Mouse (Mus musculus) heart, postnatal 36 days (tissue): ENCODE data around the gene Pde4dip. TPM values are rescaled to one million over a fixed set of nuclear protein-coding genes. Genes with fewer than 3 reads are reported as not detected.
A peak's percentile ranks its signal among the peaks of the same experiment; 100 is the strongest.

Experiments
- DNase-seq, 2 experiments: peaks; one replicate each; pipeline ENCODE4 v3.0.0; 2021 to 2022
- intact Hi-C: fragments of 180-260 bp; cut with DNase I; formaldehyde crosslinking; loops from one replicate; pipeline ENCODE4 v1.15.1; 2025
- total RNA-seq, 2 experiments: library from RNA; stranded (reverse); gene quantifications; 2 replicates each; pipeline ENCODE4 v1.2.3; 2021

The Pde4dip gene
- total RNA-seq, 2 experiments from 2014 or later: 1,777 to 1,954 TPM

DNA sequence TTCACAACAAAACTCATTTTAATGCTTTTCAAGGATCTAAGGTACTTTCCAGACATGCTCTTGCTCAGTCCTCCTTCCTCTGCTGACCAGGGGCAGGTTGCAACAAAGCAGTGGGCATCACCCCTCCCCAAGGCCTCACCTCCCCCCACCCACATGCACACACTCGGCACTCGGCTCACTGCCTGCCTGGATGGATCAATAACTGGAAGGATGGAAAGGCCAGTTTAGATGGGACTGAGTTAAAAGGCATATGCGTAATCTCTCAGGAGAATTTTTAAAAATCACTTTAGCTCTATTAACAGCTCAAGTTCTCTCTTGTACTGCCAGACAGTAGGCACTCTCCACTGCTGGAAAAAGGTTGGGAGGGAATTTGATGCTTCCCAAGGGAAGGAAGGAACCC lies 40.9 kb downstream of the Pde4dip start:
- DNase-seq: no peak
- intact Hi-C loops: no loop called here

DNA sequence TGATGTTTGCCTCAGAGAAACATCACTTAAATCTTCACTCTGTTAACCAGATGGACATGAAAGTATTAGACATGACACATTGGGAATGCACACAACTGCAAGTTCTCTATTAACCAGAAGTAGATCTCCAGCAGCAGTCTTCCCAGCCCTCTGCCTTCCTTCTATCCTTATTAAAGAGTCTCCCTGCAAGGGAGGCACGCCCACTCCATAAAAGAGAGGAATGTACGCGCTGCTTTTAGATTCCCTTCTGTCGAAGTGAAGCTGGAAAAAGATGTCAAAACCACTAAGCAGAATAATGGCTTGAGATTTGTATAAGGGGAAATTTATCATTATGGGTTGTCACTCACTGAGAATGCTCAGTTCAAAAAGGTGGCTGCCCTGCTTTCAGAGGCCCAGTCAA lies 42.1 kb downstream of the Pde4dip start:
- DNase-seq: no peak
- intact Hi-C loops: no loop called here

DNA sequence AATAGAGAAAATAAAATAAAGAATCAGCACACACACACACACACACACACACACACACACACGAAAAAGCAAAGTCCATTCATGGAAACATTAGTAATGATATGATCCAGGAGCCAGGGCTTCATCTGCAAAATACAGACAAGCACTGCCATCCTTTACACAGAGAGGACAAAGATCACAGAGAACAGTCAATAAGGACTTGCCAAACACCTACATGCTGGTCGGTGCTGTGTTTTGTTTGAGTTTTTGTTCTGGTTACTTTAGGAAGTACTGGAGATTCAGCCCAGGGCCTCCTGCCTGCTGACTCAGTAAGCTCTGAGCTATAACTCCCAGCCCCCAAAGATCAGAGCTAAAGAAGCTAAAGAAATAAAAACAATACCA lies 43.7 kb downstream of the Pde4dip start:
- intact Hi-C loops: no loop called here
- DNase-seq: no peak

DNA sequence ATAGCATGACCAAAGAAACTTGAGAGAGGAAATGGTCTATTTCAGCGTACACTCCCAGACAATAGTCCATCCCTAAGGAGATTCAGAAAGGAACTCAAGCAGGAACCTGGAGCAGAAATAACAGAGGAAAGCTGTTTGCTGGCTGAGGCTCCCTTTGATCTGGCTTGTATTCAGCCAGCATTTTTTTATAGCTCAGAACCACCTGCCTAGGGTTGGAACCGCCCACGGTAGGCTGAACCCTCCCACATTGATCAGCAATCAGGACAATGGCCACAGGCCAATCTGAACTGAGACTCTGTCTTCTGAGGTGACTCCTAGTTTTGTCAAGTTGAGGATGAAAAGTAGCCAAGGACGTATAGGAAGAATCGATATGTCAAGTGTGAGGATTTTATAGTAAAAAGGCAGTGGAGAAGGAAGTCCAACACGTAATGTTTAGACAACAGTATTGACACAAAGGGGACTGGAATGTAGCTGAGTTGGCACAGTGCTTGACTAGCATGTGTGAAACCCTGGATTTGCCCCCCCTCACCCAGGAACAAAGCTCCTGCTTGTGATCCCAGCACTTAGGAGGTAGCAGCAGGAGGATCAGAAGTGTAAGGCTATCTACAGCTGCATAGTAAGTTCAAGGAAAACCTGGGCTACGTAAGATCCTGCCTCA lies 44.2 kb downstream of the Pde4dip start:
- no peak for DNase-seq
- intact Hi-C loops: no loop called here

DNA sequence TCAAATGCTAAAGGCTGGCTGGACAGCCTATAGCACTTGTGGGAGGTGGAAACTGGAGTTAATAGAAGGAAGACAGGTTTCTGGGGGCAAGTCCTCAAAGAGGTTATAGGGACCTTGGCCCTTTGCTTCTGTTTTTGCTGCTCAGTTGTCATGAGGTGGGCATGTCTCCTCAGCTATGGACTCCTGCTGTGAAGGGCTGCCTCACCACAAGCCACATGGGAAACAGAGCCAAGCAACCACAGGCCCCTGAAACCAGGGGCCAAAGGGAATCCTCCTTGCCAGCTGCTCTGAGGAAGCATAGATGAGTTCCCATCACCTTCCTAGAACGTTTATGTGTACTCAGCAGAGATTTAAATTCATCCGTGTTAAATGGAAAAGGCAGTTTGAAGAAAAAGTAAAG lies 45.9 kb downstream of the Pde4dip start:
- no peak for DNase-seq
- intact Hi-C loops: no loop called here

DNA sequence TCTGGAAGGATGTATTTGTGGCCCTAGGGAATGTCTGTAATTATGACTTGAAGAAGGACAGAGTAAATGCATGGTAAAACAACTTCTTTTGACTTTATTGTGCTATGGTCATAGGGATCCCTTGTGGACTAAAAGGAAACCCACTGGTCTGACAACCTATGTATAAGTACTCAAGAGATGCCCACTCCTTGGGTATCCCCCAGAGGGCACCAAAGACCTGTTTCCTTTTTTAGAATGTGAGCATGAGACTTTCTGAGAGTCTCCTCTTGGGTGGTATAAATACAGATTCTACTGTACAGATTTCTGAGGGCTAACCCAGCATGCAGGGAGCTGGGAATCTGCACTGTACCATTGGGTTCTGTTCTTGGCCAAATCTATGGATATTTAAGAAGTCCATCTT lies 48.1 kb downstream of the Pde4dip start:
- intact Hi-C loops: no loop called here
- DNase-seq: no peak

DNA sequence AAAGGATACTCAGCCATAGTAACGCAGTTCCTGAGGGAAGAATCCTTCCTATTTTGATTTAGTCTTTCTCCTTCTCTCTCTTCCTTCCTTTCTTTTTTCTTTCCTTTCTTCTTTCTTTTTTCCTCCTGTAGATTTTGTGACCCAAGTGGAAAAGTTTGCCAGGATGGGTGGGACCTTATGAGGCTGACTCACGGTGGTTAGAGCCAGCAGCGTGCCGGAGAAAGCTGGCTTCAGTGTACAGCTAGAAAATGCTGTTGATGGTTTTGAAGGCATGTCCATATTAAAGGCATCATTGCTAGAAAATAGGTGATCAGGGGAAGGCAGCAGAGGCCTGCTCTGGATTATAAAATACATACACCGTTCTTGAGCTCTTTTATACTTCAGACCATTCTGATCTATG lies 52.6 kb downstream of the Pde4dip start:
- intact Hi-C loops: no loop called here
- no peak for DNase-seq

DNA sequence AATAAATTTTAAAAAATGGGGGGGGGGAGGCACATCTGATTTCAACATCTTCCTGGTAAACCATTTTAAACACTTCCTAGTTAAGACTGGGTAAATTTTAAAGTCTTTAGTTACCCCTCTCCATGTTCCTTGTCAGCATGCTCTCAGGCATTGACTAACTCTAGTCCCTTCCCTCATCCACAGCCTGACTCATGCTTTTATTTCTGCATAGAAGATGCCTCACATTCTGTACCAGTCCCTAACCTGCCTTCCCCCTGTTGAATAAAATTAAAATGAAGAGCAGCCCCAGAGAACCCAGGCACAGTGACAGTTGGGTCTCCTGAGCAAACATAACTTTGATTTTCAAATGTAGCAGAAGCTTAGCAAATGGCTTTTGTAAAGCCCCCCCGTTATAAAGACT lies 53.9 kb downstream of the Pde4dip start:
- intact Hi-C loops: no loop called here
- no peak for DNase-seq

DNA sequence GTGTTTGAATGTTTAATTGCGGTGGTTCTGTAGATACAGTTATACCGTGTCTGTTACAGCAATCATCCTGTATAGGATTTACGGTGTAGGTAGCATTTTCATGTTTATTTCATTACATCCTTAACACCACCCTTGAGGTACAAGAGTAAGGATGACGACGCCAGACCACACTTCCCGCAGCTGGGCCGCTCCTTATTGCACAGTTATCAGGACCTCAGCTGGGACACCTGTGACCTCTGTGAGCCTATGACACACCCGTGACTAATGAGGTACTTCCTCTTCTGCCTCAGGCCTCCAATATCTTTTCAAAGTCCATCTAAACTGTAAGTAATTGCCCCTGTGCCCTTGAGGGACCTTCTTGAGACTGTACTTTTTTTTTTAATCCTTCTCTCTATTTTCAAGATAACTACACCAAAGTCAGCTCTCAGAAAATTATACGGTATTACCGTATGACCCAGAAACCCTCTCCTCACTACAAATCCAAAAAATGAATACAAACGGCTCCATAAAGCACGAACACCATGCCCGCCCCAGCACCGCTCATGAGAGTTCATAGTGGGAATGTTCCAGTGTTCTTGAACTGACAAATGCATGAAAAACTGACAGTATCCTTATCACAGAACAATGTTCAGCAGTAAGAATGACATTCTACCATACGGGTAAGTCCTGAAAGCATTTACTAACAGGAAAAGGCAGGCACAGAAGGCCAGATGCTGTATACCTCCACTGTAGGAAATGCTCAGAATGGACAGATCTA lies 56.8 kb downstream of the Pde4dip start:
- intact Hi-C loops: no loop called here
- DNase-seq: no peak

DNA sequence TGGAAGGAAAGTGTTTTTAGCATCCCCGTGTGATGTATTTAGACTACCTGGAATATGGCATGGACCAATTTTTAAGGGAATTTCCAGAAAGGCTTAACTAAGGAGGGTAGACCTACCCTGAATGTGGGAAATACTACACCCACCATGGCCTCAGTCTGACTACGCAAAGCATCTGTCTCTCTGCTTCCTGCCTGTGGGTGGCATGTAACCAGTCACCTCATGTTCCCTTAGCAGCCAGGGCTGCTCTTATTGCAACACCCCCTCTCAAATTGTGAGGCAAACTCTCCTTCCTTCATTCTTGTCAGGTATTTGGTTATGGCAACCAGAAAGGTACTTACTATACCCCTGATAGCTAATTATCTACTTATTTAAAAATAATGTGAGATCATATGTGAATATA lies 57.9 kb downstream of the Pde4dip start:
- no peak for DNase-seq
- intact Hi-C loops: no loop called here

DNA sequence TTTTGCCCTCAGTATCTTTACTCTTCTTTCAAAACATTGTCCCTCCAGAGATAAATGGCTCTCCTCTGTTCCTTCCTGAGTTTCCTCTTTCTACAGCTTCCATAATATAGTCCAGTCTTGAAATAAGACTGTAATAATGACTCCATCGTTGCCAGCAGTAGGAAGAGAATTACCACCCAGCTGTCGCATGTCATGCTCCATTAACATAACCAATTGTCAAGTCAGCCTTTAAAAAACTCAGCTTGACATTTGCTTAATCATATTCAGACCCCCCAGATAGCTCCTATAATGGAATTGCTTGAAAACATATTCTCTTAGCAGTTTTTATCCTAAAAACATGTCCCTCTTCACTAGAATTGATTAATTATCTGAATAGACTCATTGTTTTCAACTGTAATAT lies 58.4 kb downstream of the Pde4dip start:
- intact Hi-C loops: no loop called here
- DNase-seq: no peak

DNA sequence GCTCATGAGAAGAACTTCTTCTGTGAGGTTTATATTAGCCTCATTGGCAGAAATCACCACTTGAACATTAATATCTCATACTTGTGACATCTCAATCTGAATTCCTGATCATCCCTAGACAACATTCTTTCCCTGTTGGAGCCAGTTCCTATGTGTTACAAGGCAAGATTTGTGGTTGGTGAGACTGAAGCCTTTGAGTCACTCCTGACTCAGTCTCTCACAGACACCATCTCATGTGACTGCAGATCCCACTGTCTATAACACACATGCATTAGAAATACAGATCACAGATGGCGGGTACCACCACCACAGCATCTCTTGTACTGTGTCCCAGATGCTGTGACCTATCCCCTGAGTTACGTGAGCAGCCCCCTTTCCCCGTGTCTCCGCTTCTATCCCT lies 60.2 kb downstream of the Pde4dip start:
- no peak for DNase-seq
- intact Hi-C loops: no loop called here

DNA sequence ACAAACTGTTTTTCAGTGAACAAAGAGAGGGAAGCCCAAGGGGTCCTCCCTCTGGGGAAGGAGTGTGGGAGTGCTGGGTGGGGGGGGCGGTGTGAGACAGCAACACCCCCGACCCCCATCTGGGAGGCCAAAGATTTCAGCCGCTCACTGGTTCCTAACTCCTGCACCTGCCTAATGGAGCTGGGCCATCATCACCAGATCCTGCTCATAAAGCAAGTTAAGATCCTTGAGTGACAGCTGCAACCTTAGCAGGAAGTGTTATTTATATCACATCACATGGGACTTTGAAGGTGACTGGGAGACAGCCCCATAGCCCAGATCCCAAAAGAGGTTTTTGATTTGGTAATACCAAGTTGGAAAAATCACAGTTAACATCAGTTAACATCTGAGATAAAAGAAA lies 63.3 kb downstream of the Pde4dip start:
- intact Hi-C loops: no loop called here
- no peak for DNase-seq

DNA sequence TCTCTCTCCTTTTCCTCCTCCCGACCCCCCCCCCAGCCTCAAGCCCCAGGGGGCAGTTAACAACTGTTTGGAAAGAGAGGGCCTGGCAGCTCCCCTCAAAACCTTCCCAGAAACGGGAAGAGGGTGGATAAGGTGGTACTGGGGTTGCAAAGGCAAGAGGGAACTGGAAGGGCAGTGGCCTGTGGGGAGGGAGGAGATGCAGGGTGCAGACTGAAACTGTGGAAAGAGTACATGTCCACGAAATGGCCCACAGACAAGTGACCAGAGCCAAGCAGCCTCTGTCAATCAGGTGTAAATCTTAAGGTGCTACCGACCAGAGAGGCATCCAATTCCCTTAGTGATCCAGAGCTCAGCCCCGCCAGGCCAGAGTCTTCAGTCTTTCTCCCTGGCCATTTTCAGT lies 63.8 kb downstream of the Pde4dip start:
- DNase-seq: peak; percentile 23 to 41
- intact Hi-C loops: loop anchor here (5.0 kb wide), 1 partner anchor 43 kb away; no protein-coding TSS in a partner anchor

DNA sequence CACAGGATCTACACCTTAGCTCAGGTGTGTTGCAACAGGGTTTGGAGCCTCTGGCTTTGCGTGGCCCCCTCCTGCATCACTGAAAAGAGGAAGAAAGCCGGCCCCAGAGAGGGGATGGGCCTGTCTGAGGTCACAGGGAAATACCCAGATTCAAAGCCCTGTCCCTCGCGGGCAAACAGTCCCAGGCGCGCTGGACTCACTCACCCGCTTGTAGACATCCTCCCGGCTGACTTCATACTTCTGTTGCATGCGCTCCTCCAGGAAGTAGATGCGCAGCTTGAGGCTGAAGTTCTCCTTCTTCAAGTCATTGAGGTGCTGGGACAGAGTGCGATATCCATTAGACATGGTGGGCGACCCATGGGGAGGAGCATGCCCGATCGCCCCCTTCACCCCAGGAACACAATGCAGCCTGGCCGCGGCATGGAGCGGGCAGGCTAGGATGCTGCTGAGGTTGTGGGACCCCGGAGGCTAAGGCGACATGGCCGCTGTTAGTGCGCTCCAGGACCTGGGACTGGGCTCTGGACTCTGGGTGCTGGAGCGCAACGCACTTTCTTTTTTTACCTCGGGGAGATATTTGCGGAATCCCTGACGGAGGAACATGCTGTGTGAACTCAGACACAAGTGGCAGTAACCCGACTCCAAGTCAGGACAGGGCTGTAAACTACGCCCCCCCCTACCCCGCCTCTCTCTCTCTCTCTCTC lies 64.3 kb downstream of the Pde4dip start:
- intact Hi-C loops: loop anchor here (5.0 kb wide), 1 partner anchor 43 kb away; no protein-coding TSS in a partner anchor

DNA sequence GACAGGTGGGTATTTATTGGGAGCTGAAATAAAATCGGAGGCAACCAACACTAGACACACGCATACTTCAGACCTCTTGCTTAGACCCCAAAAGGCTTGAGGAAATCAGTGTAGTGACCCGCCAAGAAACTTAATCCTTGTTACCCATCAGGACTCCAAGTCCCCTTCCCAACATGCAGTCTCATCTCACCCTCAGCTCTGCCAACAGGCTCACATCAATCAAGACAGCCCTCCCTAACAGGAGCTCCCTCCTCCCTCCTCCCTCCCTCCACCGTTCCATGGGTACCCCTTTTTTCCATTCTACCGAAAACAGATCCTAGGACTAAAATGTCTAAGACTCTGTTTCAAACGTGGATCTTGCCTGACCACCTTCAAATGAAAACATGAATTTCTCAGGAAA lies 65.1 kb downstream of the Pde4dip start:
- intact Hi-C loops: loop anchor here (2.0 to 5.0 kb wide), 2 partner anchors 21 to 44 kb away; no protein-coding TSS in a partner anchor
- DNase-seq: no peak

More for the DNA sequence above, 64.3 kb downstream of the Pde4dip start:
- peak; percentile 56 for DNase-seq

DNA sequence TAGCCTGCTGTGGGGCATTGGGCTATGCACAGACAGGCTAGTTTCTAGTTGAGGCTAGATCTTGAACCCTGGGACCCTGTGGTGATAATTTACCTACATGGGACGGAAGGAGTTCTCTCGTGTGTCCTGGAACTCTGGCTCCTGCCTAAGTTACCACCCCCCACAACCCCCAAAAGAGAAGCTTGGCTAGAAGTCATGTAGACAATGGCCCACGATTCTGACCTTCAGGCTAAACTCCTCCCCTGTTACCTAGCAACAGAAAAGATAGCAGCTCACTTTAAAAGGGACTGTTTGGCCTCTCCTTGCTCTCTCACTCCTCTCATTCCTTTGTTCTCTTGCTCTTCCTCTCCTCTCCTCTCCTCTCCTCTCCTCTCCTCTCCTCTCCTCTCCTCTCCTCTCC lies 69.5 kb downstream of the Pde4dip start:
- intact Hi-C loops: no loop called here
- DNase-seq: no peak

DNA sequence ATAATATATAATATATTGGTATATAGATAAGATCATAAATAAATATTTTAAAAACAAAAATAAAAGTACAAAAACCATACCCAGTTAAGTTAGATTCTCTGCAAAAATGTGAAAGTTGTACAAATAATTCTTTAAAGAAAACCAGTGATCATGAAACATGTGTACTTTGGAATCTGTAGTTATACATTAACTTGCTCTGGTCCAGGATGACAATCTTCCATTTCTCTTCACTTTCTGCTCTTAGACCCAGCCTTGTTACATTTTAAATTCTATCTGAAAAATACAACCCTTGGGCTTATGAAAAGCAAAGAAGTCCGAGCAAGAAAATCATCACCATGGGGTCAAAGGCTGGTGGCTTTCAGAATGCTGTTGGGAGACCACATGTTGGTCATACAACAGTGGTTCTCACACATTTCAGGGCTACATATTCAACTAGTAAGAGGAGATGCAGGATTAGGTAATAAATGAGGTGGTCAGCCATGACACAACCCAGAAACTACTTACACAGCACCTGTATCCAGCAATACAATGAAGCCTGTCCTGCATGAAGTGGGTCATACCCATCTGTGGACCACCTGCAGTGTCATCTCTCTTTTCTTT lies 70.0 kb downstream of the Pde4dip start:
- intact Hi-C loops: no loop called here
- no peak for DNase-seq

DNA sequence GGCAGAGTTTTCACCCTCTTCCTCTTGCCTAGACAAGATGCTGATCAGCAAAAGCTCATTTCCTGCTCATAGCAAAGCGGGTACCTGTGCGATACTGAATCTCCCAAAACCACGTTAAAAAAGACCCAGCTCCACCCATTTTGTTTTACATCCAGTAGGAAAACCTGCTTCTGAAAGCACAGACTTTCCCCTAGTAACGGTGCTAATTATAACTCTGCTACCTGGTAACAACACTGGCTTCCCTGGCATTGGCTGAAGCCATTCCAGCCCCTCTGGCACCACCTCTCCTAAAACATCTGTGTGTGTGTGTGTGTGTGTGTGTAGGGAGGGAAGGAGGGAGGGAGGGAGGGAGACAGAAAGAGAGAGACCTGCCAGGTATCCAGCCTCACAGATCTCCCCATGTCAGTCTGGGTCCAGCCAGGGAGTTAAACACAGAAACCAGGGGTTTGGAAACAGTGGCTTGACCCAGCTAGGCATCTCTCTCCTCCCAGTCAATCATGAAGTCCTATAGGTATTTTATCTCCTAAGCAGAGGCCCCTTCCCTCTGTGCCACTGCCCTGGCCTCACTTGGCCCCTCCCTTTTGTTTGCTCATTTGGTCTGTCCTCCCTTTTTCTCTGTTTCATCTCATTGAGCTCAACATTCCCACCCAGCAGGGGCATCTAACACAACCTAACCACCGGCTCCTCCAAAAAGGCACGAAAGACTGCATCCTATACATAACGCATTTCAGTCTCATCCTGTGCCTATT lies 76.7 kb downstream of the Pde4dip start:
- intact Hi-C loops: no loop called here

DNA sequence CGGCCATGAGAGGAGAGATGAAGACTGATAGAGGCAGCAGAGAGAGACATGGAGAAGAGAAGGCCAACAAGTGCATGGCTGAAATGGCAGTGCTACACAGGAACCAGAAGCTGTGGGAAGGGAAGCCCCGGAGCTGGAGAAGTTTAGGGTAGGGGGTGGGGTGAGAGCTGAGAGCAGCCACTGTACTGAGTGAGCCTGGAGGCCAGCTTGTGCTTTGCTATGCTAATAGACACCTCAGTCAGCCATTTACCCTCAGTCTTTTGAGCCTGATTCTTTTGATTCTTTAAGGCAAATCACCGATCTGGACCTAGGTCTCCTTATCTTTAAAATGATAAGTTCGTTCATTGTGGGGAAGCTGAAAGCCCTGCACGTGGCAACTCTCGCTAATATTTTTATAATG lies 77.3 kb downstream of the Pde4dip start:
- intact Hi-C loops: no loop called here
- DNase-seq: no peak

More for the DNA sequence above, 76.7 kb downstream of the Pde4dip start:
- peak in 1 of 2 experiments; percentile 39 for DNase-seq

DNA sequence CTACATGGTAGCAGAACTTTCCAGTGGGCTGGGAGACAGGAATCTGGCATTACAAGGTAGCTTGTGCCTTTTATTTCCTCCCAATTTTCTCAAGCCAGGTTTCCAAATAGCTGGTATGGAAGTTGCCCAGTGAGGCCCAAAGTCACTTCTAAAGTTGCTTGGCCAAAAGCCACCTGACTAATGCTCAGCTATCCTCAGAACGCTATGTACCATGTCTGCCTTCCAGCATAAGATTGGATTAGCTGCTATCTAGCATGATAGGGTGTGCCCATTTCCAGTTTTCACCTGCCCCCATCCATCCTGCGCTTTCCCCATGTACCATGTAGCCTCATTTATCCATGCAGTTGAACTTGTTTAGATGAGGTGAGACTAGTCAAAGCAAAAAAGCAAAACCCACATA lies 78.2 kb downstream of the Pde4dip start:
- intact Hi-C loops: no loop called here

More for the DNA sequence above, 78.2 kb downstream of the Pde4dip start:
- peak in 1 of 2 experiments; percentile 35 for DNase-seq
